Mouse (Mus musculus) forebrain, embryonic 11.5 days (tissue): Measurements from ENCODE around the gene Dab1. TPM values are rescaled to one million over a fixed set of nuclear protein-coding genes. Genes with fewer than 3 reads are reported as not detected.

Experiments used
- ATAC-seq: fragments of 200-750 bp; cut with Nextera tagmentation; replicated peaks from 2 replicates; pipeline ENCODE4 v1.8.0; 2017; ENCODE audit warnings: moderate TSS enrichment; ENCODE audit not compliant: low FRiP score
- DNase-seq: peaks from one replicate; pipeline ENCODE4 v3.0.0-alpha.2; 2017; ENCODE audit warnings: low spot score
- H3K27ac ChIP-seq: fragments of 300-500 bp; sonication (generic); 2 replicates; pipeline ENCODE4 v1.5.1; 2014; ENCODE audit warnings: low read depth, low read length
- H3K27me3 ChIP-seq: fragments of 300-500 bp; sonication (generic); 2 replicates; pipeline ENCODE4 v1.6.1; 2014; ENCODE audit warnings: mild to moderate bottlenecking, low read length, mixed read lengths; ENCODE audit not compliant: control insufficient read depth, insufficient read depth
- H3K36me3 ChIP-seq: fragments of 300-500 bp; sonication (generic); 2 replicates; pipeline ENCODE4 v1.6.1; 2014; ENCODE audit warnings: mild to moderate bottlenecking, low read length, moderate library complexity, mixed read lengths; ENCODE audit not compliant: control insufficient read depth, insufficient read depth
- H3K4me1 ChIP-seq: fragments of 300-500 bp; sonication (generic); replicated peaks from 2 replicates; pipeline ENCODE4 v1.6.1; 2014; ENCODE audit warnings: low read length, mixed read lengths; ENCODE audit not compliant: control insufficient read depth, insufficient read depth
- H3K4me2 ChIP-seq: fragments of 300-500 bp; sonication (generic); 2 replicates; pipeline ENCODE4 v1.6.1; 2014; ENCODE audit warnings: low read depth, mild to moderate bottlenecking, low read length, moderate library complexity, mixed read lengths; ENCODE audit not compliant: severe bottlenecking
- H3K4me3 ChIP-seq: fragments of 300-500 bp; sonication (generic); 2 replicates; pipeline ENCODE4 v1.5.1; 2014; ENCODE audit warnings: low read depth, low read length
- H3K9ac ChIP-seq: fragments of 300-500 bp; sonication (generic); 2 replicates; pipeline ENCODE4 v1.6.1; 2014; ENCODE audit warnings: low read length
- H3K9me3 ChIP-seq: fragments of 300-500 bp; sonication (generic); 2 replicates; pipeline ENCODE4 v1.6.1; 2016; ENCODE audit warnings: low read length, mixed read lengths; ENCODE audit not compliant: control insufficient read depth
- WGBS: fragments of 180-500 bp; shearing (Covaris S2); extraction: QIAGEN DNeasy Blood & Tissue Kit; methylation state at CpG from one replicate; pipeline ENCODE4 v1.1.7; 2014; 5-methylcytosine and 5-hydroxymethylcytosine counted together
- polyA plus RNA-seq: library from polyadenylated mRNA; unstranded; fragments of >200 nt; fragmentation: Nextera tagmentation; extraction: Ambion mirVana; gene quantifications from 2 replicates; pipeline ENCODE4 v1.2.1, GENCODE M21; 2014

Gene Dab1
- polyA plus RNA-seq, 1 experiment from 2014 or later, result 51.6 TPM

DNA sequence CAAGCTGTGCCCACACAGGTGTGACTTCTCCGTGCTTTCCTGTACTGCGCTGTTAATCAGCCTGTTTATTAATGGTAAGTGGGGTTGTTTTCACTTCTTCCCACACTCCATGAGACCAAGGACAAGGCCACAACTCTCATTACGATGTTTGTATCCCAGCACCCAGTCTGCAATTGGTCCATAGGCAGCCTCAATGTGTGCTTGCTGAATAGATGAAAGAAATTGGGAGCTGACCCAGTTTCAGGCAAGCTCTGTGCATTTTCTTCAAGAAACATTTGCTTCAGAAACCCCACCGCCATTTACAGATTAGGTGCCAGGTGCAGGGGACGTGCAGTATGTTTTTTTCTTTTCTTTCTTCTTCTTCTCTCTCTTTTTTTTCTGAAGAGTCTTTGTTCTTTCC, 447.7 kb downstream of the Dab1 start:
- Histone ChIP-seq H3K4me2 (no peak overlapping the region), H3K9ac (no peak overlapping the region), H3K4me3 (no peak overlapping the region), H3K9me3 (no peaks in the 10 kb centered on the region), H3K27me3 (peaks cover 6% of the 10 kb centered on the region), H3K4me1 (peaks cover 2% of the 10 kb centered on the region; the same call in 1 of the 2 replicates), H3K27ac (no peak overlapping the region), H3K36me3 (no peaks in the 10 kb centered on the region)
- WGBS, result 43% methylated on average over 5 of the region's 5 CpGs
- ATAC-seq (no peak), DNase-seq (no peak)

DNA sequence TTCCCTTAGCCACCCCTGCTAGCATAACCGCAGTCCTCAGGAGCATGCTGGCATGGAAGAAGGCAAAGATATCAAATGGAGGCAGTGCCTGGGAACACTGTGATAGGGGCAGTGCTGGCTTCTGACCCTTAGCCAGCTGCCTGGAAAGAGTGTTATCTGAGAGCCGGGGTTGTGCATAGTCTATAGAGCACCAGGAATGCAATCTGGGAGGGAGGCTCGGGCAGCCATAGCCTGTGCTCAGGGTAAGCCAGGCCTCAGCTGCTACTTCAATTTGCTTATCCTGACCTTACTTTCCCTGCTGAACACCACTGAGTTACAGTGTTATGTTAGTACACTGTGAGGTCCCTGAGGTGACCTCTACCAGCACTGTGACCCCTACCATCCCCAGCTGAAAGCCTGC, 448.6 kb downstream of the Dab1 start:
- Histone ChIP-seq H3K27me3 (peaks cover 9% of the 10 kb centered on the region), H3K4me1 (peaks cover 2% of the 10 kb centered on the region; the same call in 1 of the 2 replicates), H3K36me3 (no peaks in the 10 kb centered on the region), H3K9me3 (no peaks in the 10 kb centered on the region), H3K4me3 (no peak overlapping the region), H3K9ac (no peak overlapping the region), H3K27ac (no peak overlapping the region), H3K4me2 (no peak overlapping the region)
- DNase-seq (no peak), ATAC-seq (no peak)
- 30% methylated on average over 3 of the region's 3 CpGs for WGBS

DNA sequence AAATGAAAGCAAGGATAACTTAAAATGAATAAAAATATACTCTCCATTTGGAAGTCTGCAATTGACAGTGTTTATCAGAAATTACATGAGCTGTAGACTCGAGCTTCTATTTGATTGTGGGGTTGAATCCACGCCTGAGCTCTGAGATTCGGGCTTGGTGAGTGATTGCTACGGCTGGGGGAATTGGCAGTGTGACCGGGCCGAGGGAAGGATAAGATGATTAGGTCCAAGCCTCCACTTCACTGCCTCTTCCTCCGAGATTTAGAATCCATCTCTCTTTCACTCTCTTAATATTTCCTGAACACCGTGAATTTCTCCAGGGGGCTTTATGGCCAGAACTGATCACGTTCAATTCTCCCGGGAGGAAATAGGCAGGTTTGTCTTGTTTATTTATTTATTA, 452.1 kb downstream of the Dab1 start:
- no peaks in the 10 kb centered on the region for H3K36me3 ChIP-seq
- no peak overlapping the region for H3K4me3 ChIP-seq
- ATAC-seq (no peak), DNase-seq (no peak)
- H3K4me1 ChIP-seq, result peaks cover 5% of the 10 kb centered on the region; the same call in 1 of the 2 replicates
- WGBS, result 86% methylated on average over 10 of the region's 10 CpGs
- H3K27me3 ChIP-seq, result peaks cover 12% of the 10 kb centered on the region
- H3K4me2 ChIP-seq, result no peak overlapping the region
- H3K9ac ChIP-seq, result no peak overlapping the region
- H3K27ac ChIP-seq, result no peak overlapping the region
- no peaks in the 10 kb centered on the region for H3K9me3 ChIP-seq

DNA sequence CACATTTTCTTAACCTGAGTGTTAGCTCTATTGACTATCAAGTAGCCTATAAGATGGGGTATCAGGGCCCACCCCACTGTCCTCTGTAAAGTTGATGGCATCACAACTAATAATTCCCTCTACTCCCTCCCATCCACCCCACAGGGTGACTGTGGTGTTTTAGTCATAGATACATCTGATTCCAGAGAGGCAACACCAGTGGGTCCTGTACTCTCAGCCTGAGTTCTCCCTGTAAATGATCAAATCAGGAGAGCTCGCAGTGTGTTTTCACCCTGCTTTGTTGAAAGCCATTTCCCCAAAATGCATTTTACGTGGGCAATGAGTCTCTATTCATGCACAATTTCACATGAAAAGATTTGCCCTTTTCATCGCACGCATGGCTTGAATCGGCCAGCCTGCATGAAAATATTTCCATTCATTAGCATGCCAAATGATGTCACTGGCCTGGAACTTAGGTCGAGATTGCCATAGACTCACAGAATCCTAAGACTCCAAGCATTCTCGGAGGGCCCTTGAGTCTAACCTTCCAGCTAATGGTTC, 454.8 kb downstream of the Dab1 start:
- Histone ChIP-seq H3K9ac (no peak overlapping the region), H3K9me3 (no peaks in the 10 kb centered on the region), H3K4me3 (no peak overlapping the region), H3K4me2 (no peak overlapping the region), H3K4me1 (peaks cover 3% of the 10 kb centered on the region; the same call in 1 of the 2 replicates), H3K27me3 (peaks cover 12% of the 10 kb centered on the region), H3K27ac (no peak overlapping the region), H3K36me3 (no peaks in the 10 kb centered on the region)
- 25% methylated on average over 7 of the region's 7 CpGs for WGBS
- peak; percentile 71 for ATAC-seq
- DNase-seq, result no peak

GRCm38 (mm10) chr4:104077771-104078170, 458.6 kb downstream of the Dab1 start:
- no peak for ATAC-seq
- Histone ChIP-seq H3K9ac (no peak overlapping the region), H3K27ac (no peak overlapping the region), H3K4me3 (no peak overlapping the region), H3K36me3 (no peaks in the 10 kb centered on the region), H3K4me2 (no peak overlapping the region), H3K9me3 (no peaks in the 10 kb centered on the region), H3K27me3 (0 out of 2 replicates have a peak, but pooled peaks cover 3% of the 10 kb centered on the region), H3K4me1 (peaks cover 3% of the 10 kb centered on the region; the same call in 1 of the 2 replicates)
- no peak for DNase-seq
- 93% methylated on average over 1 of the region's 1 CpGs for WGBS

GRCm38 (mm10) chr4:104106299-104106698, 487.1 kb downstream of the Dab1 start:
- 81% methylated on average over 6 of the region's 6 CpGs for WGBS

GRCm38 (mm10) chr4:104111614-104112013, 492.5 kb downstream of the Dab1 start:
- no peaks in the 10 kb centered on the region for H3K27me3 ChIP-seq

More at GRCm38 (mm10) chr4:104106299-104106698, 487.1 kb downstream of the Dab1 start:
- Histone ChIP-seq H3K4me1 (no peaks in the 10 kb centered on the region), H3K36me3 (no peaks in the 10 kb centered on the region), H3K4me3 (no peak overlapping the region), H3K27ac (no peak overlapping the region), H3K9me3 (no peaks in the 10 kb centered on the region), H3K4me2 (no peak overlapping the region), H3K9ac (no peak overlapping the region), H3K27me3 (no peaks in the 10 kb centered on the region)
- ATAC-seq (no peak), DNase-seq (no peak)

DNA sequence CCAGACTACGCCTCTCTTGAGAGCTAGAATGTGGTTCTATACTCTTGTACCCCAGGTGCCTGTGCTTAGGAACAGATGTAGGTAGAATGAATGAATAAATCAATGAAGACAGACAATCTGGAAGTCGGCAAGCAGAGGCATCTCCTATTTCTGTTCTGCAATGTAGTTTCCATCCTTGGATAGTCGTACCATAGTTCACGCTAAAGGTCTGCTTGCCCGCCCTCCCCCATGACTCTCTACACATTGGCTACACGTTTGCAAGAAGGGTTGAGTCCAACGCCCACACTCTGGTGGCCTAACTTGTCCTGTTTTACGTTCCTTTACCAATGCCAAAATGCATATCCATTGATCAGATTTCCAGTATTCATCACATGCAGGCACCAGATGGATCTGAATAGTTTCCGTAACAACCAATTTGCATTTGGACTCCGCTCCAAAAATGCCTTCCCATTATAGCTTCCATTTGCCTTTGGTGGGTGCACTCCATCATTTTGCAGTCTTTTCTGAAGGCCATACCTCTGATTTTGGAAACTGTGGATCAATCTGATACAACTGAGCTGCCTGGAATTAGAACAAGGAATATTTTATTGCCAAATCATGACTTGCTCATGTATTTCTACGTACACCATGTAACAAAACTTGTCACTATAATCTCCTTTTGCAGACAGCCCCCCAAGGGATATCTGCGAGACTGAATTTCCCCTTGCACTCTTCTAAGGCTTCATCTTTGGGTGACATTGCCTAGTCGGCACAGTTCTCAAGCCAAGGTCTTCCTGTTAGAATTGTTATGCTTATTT, 494.2 kb downstream of the Dab1 start:
- H3K4me2 ChIP-seq, result no peak overlapping the region
- no peak for ATAC-seq
- 90% methylated on average over 13 of the region's 13 CpGs for WGBS

More at GRCm38 (mm10) chr4:104111614-104112013, 492.5 kb downstream of the Dab1 start:
- no peak for ATAC-seq
- Histone ChIP-seq H3K27ac (no peak overlapping the region), H3K9ac (no peak overlapping the region), H3K4me3 (no peak overlapping the region), H3K9me3 (no peaks in the 10 kb centered on the region), H3K4me1 (no peaks in the 10 kb centered on the region), H3K36me3 (no peaks in the 10 kb centered on the region), H3K4me2 (no peak overlapping the region)
- no peak for DNase-seq

GRCm38 (mm10) chr4:104114006-104114361, 494.8 kb downstream of the Dab1 start:
- Histone ChIP-seq H3K9ac (no peak overlapping the region), H3K9me3 (no peaks in the 10 kb centered on the region), H3K36me3 (no peaks in the 10 kb centered on the region), H3K4me3 (no peak overlapping the region), H3K27me3 (no peaks in the 10 kb centered on the region), H3K4me2 (no peak overlapping the region), H3K4me1 (no peaks in the 10 kb centered on the region), H3K27ac (no peak overlapping the region)
- DNase-seq, result no peak
- no peak for ATAC-seq
- 89% methylated on average over 6 of the region's 6 CpGs for WGBS

More for the DNA sequence above, 494.2 kb downstream of the Dab1 start:
- no peak overlapping the region for H3K9ac ChIP-seq
- H3K36me3 ChIP-seq, result no peaks in the 10 kb centered on the region
- no peaks in the 10 kb centered on the region for H3K9me3 ChIP-seq
- no peaks in the 10 kb centered on the region for H3K4me1 ChIP-seq
- no peak overlapping the region for H3K27ac ChIP-seq
- no peak for DNase-seq
- no peak overlapping the region for H3K4me3 ChIP-seq
- H3K27me3 ChIP-seq, result no peaks in the 10 kb centered on the region
